Comparison of ENCODE assay signal across 8 mouse cellular contexts in the genomic region with DNA sequence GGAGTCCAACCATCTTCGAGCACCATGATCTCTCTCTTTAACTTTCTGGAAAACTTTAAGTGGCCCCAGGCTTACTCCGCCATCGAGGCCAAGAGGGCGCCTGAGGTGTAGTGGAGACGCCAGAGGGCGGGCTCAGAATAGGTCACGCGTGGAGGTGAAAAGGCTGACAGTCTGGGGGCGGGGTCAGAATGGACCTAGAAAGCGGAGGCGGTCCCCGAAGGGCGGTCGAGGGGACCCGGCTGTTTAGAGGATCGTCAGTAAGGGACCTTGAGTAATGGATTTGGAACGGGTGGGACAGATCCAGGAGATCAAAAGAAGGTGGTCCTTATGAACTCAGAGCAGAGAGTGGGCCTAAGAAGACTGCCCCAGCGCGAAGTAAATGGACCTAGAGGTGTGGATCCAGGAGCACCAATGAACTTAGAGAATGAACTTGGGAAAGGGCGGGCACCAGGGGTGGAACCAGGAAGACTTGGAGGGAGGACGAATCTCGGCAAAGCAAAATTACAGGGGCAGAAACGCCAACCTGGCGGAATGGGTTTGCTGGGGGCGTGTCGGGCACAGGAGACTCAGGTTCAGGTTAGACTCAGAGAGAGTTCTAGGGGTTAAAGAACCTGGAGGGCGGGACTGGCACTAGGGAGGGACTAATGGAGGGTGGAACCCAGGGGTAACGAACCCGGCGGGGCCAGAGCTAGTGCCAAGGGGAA. TPM values are rescaled to one million over a fixed set of nuclear protein-coding genes. Genes with fewer than 3 reads are reported as not detected.
DNase-seq lines count a peak whose midpoint lies in the region; ATAC-seq lines count a peak whose summit lies in the region.

No protein-coding gene starts in this region.

- H3K4me2 ChIP-seq in forebrain, embryonic 11.5 days (ENCODE audit: low read depth, low read length, severe bottlenecking) = peak overlapping the region; percentile 97
- peak overlapping the region; percentile 74 for H3K4me2 ChIP-seq in hindbrain, embryonic 14.5 days (replicated peaks)
- peak overlapping the region; percentile 82 for H3K4me2 ChIP-seq in liver, embryonic 11.5 days
- peak overlapping the region; percentile 92 for H3K4me2 ChIP-seq in neural tube, embryonic 13.5 days

- H3K27ac ChIP-seq in forebrain, embryonic 11.5 days (ENCODE audit: low read depth, low read length) = no peak overlapping the region
- H3K27ac ChIP-seq in hindbrain, embryonic 14.5 days = no peak overlapping the region
- H3K27ac ChIP-seq in liver, embryonic 11.5 days (ENCODE audit: low read depth, low read length) = no peak overlapping the region
- H3K27ac ChIP-seq in neural tube, embryonic 13.5 days (replicated peaks) = no peak overlapping the region

- no peaks in the 10 kb centered on the region for H3K36me3 ChIP-seq in forebrain, embryonic 11.5 days (ENCODE audit: control insufficient read depth, insufficient read depth, low read length)
- H3K36me3 ChIP-seq in hindbrain, embryonic 14.5 days (replicated peaks; ENCODE audit: control insufficient read depth, insufficient read depth) = no peaks in the 10 kb centered on the region
- H3K36me3 ChIP-seq in liver, embryonic 11.5 days (ENCODE audit: control insufficient read depth, insufficient read depth, low read length) = no peaks in the 10 kb centered on the region
- H3K36me3 ChIP-seq in neural tube, embryonic 13.5 days = no peaks in the 10 kb centered on the region

- 0 out of 2 replicates have a peak, but pooled peaks have one; percentile 18 for ATAC-seq in forebrain, embryonic 11.5 days (replicated peaks; ENCODE audit: low FRiP score)
- ATAC-seq in hindbrain, embryonic 14.5 days (ENCODE audit: low FRiP score) = no peak
- peak; percentile 23; the same call in 1 of the 2 replicates for ATAC-seq in liver, embryonic 11.5 days (replicated peaks; ENCODE audit: low FRiP score)
- 0 out of 2 replicates have a peak, but pooled peaks have one; percentile 21 for ATAC-seq in neural tube, embryonic 13.5 days (ENCODE audit: low read depth)
- ATAC-seq in CD4-positive, CD25-positive, alpha-beta regulatory T cell, adult 4 months = no peak
- ATAC-seq in inflammation-experienced regulatory T-cells, adult 6 months = no peak

- WGBS in forebrain, embryonic 11.5 days = 7% methylated on average over 30 of the region's 30 CpGs
- WGBS in hindbrain, embryonic 14.5 days = 6% methylated on average over 30 of the region's 30 CpGs
- WGBS in liver, embryonic 11.5 days = 5% methylated on average over 30 of the region's 30 CpGs
- 5% methylated on average over 30 of the region's 30 CpGs for WGBS in neural tube, embryonic 13.5 days

- no peaks in the 10 kb centered on the region for H3K9me3 ChIP-seq in forebrain, embryonic 11.5 days (ENCODE audit: control insufficient read depth, low read length)
- H3K9me3 ChIP-seq in hindbrain, embryonic 14.5 days (ENCODE audit: control insufficient read depth, low read length) = 0 out of 2 replicates have a peak, but pooled peaks cover 4% of the 10 kb centered on the region
- H3K9me3 ChIP-seq in liver, embryonic 11.5 days (ENCODE audit: control insufficient read depth, low read length) = no peaks in the 10 kb centered on the region
- no peaks in the 10 kb centered on the region for H3K9me3 ChIP-seq in neural tube, embryonic 13.5 days

- DNase-seq in adrenal gland, postnatal 14 days = peak; percentile 76
- DNase-seq in forebrain, embryonic 11.5 days (ENCODE audit: low spot score) = no peak
- no peak for DNase-seq in hindbrain, embryonic 14.5 days (ENCODE audit: low spot score)
- DNase-seq in liver, embryonic 11.5 days (ENCODE audit: low spot score) = peak; percentile 38
- DNase-seq in frontal cortex, postnatal 25 days (ENCODE audit: low spot score in 2 of 2) = no peak

- H3K9ac ChIP-seq in forebrain, embryonic 11.5 days (ENCODE audit: low read length) = no peak overlapping the region
- peak overlapping the region; percentile 58; the same call in 1 of the 2 replicates for H3K9ac ChIP-seq in hindbrain, embryonic 14.5 days
- H3K9ac ChIP-seq in liver, embryonic 11.5 days (ENCODE audit: low read depth, low read length) = no peak overlapping the region
- 0 out of 2 replicates have a peak overlapping the region, but pooled peaks have one; percentile 60 for H3K9ac ChIP-seq in neural tube, embryonic 13.5 days

- peak overlapping the region; percentile 48 for H3K4me3 ChIP-seq in forebrain, embryonic 11.5 days (ENCODE audit: low read depth, low read length)
- H3K4me3 ChIP-seq in hindbrain, embryonic 14.5 days (replicated peaks; ENCODE audit: low read length) = peak overlapping the region; percentile 56
- H3K4me3 ChIP-seq in liver, embryonic 11.5 days (ENCODE audit: low read depth, low read length) = peak overlapping the region; percentile 42
- H3K4me3 ChIP-seq in neural tube, embryonic 13.5 days = peak overlapping the region; percentile 49

- H3K4me1 ChIP-seq in forebrain, embryonic 11.5 days (replicated peaks; ENCODE audit: control insufficient read depth, insufficient read depth, low read length) = peaks cover 8% of the 10 kb centered on the region
- H3K4me1 ChIP-seq in hindbrain, embryonic 14.5 days (replicated peaks; ENCODE audit: control insufficient read depth, insufficient read depth, low read length) = peaks cover 5% of the 10 kb centered on the region; the same call in 1 of the 2 replicates
- no peaks in the 10 kb centered on the region; the same call in 1 of the 2 replicates for H3K4me1 ChIP-seq in liver, embryonic 11.5 days (replicated peaks; ENCODE audit: control insufficient read depth, insufficient read depth, low read length)
- H3K4me1 ChIP-seq in neural tube, embryonic 13.5 days (replicated peaks) = peaks cover 17% of the 10 kb centered on the region

- H3K27me3 ChIP-seq in forebrain, embryonic 11.5 days (ENCODE audit: control insufficient read depth, insufficient read depth, low read length) = peaks cover 44% of the 10 kb centered on the region
- H3K27me3 ChIP-seq in hindbrain, embryonic 14.5 days (ENCODE audit: control insufficient read depth, insufficient read depth, low read length) = peaks cover 66% of the 10 kb centered on the region
- H3K27me3 ChIP-seq in liver, embryonic 11.5 days (replicated peaks; ENCODE audit: control insufficient read depth, insufficient read depth, low read length) = peaks cover 54% of the 10 kb centered on the region
- peaks cover 84% of the 10 kb centered on the region for H3K27me3 ChIP-seq in neural tube, embryonic 13.5 days

RNA-seq across cellular contexts. Expression of a gene that starts 0.4 kb away (rescaled TPM):
- total RNA-seq in adrenal gland, postnatal 14 days (2021) = 1.3 and 1.4 TPM in 2 replicates
- 0.08 TPM in 1 of 2 replicates, not detected in the other for polyA plus RNA-seq in forebrain, embryonic 11.5 days (2014; fragmentation: Nextera tagmentation; extraction: Ambion mirVana)
- 0.99 and 1.0 TPM in 2 replicates for polyA plus RNA-seq in hindbrain, embryonic 14.5 days (2014; fragmentation: Nextera tagmentation; extraction: Ambion mirVana)
- polyA plus RNA-seq in liver, embryonic 11.5 days (2014; fragmentation: Nextera tagmentation; extraction: Ambion mirVana) = 0.07 and 0.14 TPM in 2 replicates
- polyA plus RNA-seq in neural tube, embryonic 13.5 days (2015; fragmentation: Nextera tagmentation; extraction: Ambion mirVana) = 0.18 and 0.24 TPM in 2 replicates
- not detected for polyA plus RNA-seq in CD4-positive, CD25-positive, alpha-beta regulatory T cell, adult 4 months (2017; shearing (Covaris generic))
- polyA plus RNA-seq in inflammation-experienced regulatory T-cells, adult 6 months (2017; shearing (Covaris generic)) = not detected

RNA-seq across cellular contexts. Expression of a gene that starts 11.7 kb away (rescaled TPM):
- total RNA-seq in adrenal gland, postnatal 14 days (2021) = 0.45 and 0.52 TPM in 2 replicates
- 0.48 and 0.60 TPM in 2 replicates for polyA plus RNA-seq in forebrain, embryonic 11.5 days (2014; fragmentation: Nextera tagmentation; extraction: Ambion mirVana)
- polyA plus RNA-seq in hindbrain, embryonic 14.5 days (2014; fragmentation: Nextera tagmentation; extraction: Ambion mirVana) = 4.2 and 5.1 TPM in 2 replicates
- 0.47 and 0.67 TPM in 2 replicates for polyA plus RNA-seq in liver, embryonic 11.5 days (2014; fragmentation: Nextera tagmentation; extraction: Ambion mirVana)
- polyA plus RNA-seq in neural tube, embryonic 13.5 days (2015; fragmentation: Nextera tagmentation; extraction: Ambion mirVana) = 2.8 and 3.7 TPM in 2 replicates
- polyA plus RNA-seq in CD4-positive, CD25-positive, alpha-beta regulatory T cell, adult 4 months (2017; shearing (Covaris generic)) = under 1 TPM; 0.13 to 0.22 TPM
- polyA plus RNA-seq in inflammation-experienced regulatory T-cells, adult 6 months (2017; shearing (Covaris generic)) = under 1 TPM; 0.44 to 0.74 (median 0.61) TPM

Comparison
In these comparisons a context has a peak if more than half of its experiments do, and no peak if none do; other contexts are left out.
1. DNase-seq: peak in adrenal gland, postnatal 14 days (single experiment) and liver, embryonic 11.5 days (single experiment); none in forebrain, embryonic 11.5 days (single experiment), hindbrain, embryonic 14.5 days (single experiment) and frontal cortex, postnatal 25 days (0 of 2).
2. ATAC-seq: peak in forebrain, embryonic 11.5 days (single experiment), liver, embryonic 11.5 days (single experiment) and neural tube, embryonic 13.5 days (single experiment); none in hindbrain, embryonic 14.5 days (single experiment), CD4-positive, CD25-positive, alpha-beta regulatory T cell, adult 4 months (single experiment) and inflammation-experienced regulatory T-cells, adult 6 months (single experiment).
3. H3K9ac ChIP-seq: peak in hindbrain, embryonic 14.5 days (single experiment) and neural tube, embryonic 13.5 days (single experiment); none in forebrain, embryonic 11.5 days (single experiment) and liver, embryonic 11.5 days (single experiment).
4. Peak in every context shown above with its lines, with median percentiles within 50 percentile points of each other: H3K4me2 ChIP-seq and H3K4me3 ChIP-seq.